Mouse (Mus musculus): Measurements from ENCODE around the gene Celf2. TPM values are rescaled to one million over a fixed set of nuclear protein-coding genes. Genes with fewer than 3 reads are reported as not detected.

Gene Celf2
- polyA plus RNA-seq, 1 experiment = 35.9 TPM

DNA sequence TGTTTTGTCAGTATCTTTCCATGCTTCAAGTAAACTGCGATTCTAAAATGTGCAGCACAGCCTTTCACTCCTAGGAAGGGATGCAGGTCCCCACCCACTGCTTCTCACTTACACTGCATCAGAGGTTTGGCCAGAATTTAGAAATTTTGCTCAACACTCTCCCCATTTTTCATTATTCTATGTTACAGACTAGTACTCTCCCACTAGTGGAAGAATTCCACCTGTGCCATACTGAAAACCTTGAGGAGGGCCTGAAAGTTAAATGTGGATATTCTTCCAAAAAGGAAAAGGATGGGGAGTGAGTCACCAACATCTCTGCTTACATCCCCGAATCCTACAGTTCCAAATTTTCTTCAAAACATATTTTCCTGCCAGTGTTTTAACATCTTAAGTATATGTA, 276.0 kb downstream of the Celf2 start:
- H3K4me3 ChIP-seq (replicated peaks; ENCODE audit: control insufficient read depth, low read depth, low read length) = no peak overlapping the region
- H3K27ac ChIP-seq (ENCODE audit: control insufficient read depth, insufficient read depth, low read depth, low read length, poor library complexity) = no peak overlapping the region
- no peaks in the 10 kb centered on the region for H3K4me1 ChIP-seq (ENCODE audit: control insufficient read depth, insufficient read depth, low read length)
- no peak for TF ChIP-seq POLR2A (IDR thresholded peaks at IDR 0.05; ENCODE audit: borderline replicate concordance, control insufficient read depth, low read depth, low read length)
- 63% methylated on average over 2 of the region's 2 CpGs for WGBS

GRCm38 (mm10) chr2:7226785-7227184, 282.6 kb downstream of the Celf2 start:
- Histone ChIP-seq H3K27ac (ENCODE audit: control insufficient read depth, insufficient read depth, low read depth, low read length, poor library complexity) (no peak overlapping the region), H3K4me1 (ENCODE audit: control insufficient read depth, insufficient read depth, low read length) (no peaks in the 10 kb centered on the region), H3K4me3 (replicated peaks; ENCODE audit: control insufficient read depth, low read depth, low read length) (no peak overlapping the region)
- 74% methylated on average over 7 of the region's 7 CpGs for WGBS
- no peak for TF ChIP-seq CTCF (IDR thresholded peaks at IDR 0.05; ENCODE audit: control insufficient read depth, insufficient read depth, low read length)
- no peak for TF ChIP-seq POLR2A (IDR thresholded peaks at IDR 0.05; ENCODE audit: borderline replicate concordance, control insufficient read depth, low read depth, low read length)

GRCm38 (mm10) chr2:7224346-7225071, 284.9 kb downstream of the Celf2 start:
- no peak overlapping the region for H3K4me3 ChIP-seq (replicated peaks; ENCODE audit: control insufficient read depth, low read depth, low read length)
- H3K4me1 ChIP-seq (ENCODE audit: control insufficient read depth, insufficient read depth, low read length) = no peaks in the 10 kb centered on the region
- H3K27ac ChIP-seq (ENCODE audit: control insufficient read depth, insufficient read depth, low read depth, low read length, poor library complexity) = no peak overlapping the region
- WGBS = 81% methylated on average over 3 of the region's 3 CpGs
- TF ChIP-seq CTCF (IDR thresholded peaks at IDR 0.05; ENCODE audit: control insufficient read depth, insufficient read depth, low read length) = no peak
- TF ChIP-seq POLR2A (IDR thresholded peaks at IDR 0.05; ENCODE audit: borderline replicate concordance, control insufficient read depth, low read depth, low read length) = no peak

GRCm38 (mm10) chr2:7223538-7223937, 285.8 kb downstream of the Celf2 start:
- Histone ChIP-seq H3K27ac (ENCODE audit: control insufficient read depth, insufficient read depth, low read depth, low read length, poor library complexity) (no peak overlapping the region), H3K4me3 (replicated peaks; ENCODE audit: control insufficient read depth, low read depth, low read length) (no peak overlapping the region), H3K4me1 (ENCODE audit: control insufficient read depth, insufficient read depth, low read length) (no peaks in the 10 kb centered on the region)
- WGBS = 35% methylated on average over 2 of the region's 2 CpGs
- TF ChIP-seq CTCF (IDR thresholded peaks at IDR 0.05; ENCODE audit: control insufficient read depth, insufficient read depth, low read length) = no peak
- TF ChIP-seq POLR2A (IDR thresholded peaks at IDR 0.05; ENCODE audit: borderline replicate concordance, control insufficient read depth, low read depth, low read length) = no peak

GRCm38 (mm10) chr2:7222886-7223285, 286.5 kb downstream of the Celf2 start:
- no peaks in the 10 kb centered on the region for H3K4me1 ChIP-seq (ENCODE audit: control insufficient read depth, insufficient read depth, low read length)
- no peak overlapping the region for H3K4me3 ChIP-seq (replicated peaks; ENCODE audit: control insufficient read depth, low read depth, low read length)
- H3K27ac ChIP-seq (ENCODE audit: control insufficient read depth, insufficient read depth, low read depth, low read length, poor library complexity) = no peak overlapping the region
- no peak for TF ChIP-seq CTCF (IDR thresholded peaks at IDR 0.05; ENCODE audit: control insufficient read depth, insufficient read depth, low read length)
- TF ChIP-seq POLR2A (IDR thresholded peaks at IDR 0.05; ENCODE audit: borderline replicate concordance, control insufficient read depth, low read depth, low read length) = no peak
- WGBS = 80% methylated on average over 6 of the region's 6 CpGs

DNA sequence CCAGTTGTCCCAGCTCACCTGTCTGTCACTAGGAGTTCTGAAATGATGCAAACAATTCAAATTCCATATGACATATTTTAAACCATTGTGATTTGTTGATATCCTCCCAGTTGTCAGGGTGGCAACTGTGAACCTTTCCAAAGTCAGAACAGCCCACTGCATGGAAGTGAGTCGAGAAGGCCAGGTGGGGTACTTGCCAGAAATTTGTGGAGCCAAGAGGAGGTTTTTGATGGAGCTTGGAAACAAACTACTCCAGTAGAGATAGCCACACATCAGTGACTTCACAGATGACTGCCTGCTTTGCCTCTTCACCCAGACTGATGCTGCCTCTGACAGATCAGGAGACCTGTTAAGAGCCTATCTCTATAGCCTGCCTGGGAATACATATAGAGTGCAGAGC, 287.5 kb downstream of the Celf2 start:
- no peak overlapping the region for H3K27ac ChIP-seq (ENCODE audit: control insufficient read depth, insufficient read depth, low read depth, low read length, poor library complexity)
- no peaks in the 10 kb centered on the region for H3K4me1 ChIP-seq (ENCODE audit: control insufficient read depth, insufficient read depth, low read length)
- TF ChIP-seq CTCF (IDR thresholded peaks at IDR 0.05; ENCODE audit: control insufficient read depth, insufficient read depth, low read length) (no peak), POLR2A (IDR thresholded peaks at IDR 0.05; ENCODE audit: borderline replicate concordance, control insufficient read depth, low read depth, low read length) (no peak)
- WGBS = 68% methylated on average over 1 of the region's 1 CpGs
- H3K4me3 ChIP-seq (replicated peaks; ENCODE audit: control insufficient read depth, low read depth, low read length) = no peak overlapping the region

GRCm38 (mm10) chr2:7218101-7218500, 291.3 kb downstream of the Celf2 start:
- no peak for TF ChIP-seq CTCF (IDR thresholded peaks at IDR 0.05; ENCODE audit: control insufficient read depth, insufficient read depth, low read length)
- TF ChIP-seq POLR2A (IDR thresholded peaks at IDR 0.05; ENCODE audit: borderline replicate concordance, control insufficient read depth, low read depth, low read length) = no peak
- H3K4me3 ChIP-seq (replicated peaks; ENCODE audit: control insufficient read depth, low read depth, low read length) = no peak overlapping the region
- H3K4me1 ChIP-seq (ENCODE audit: control insufficient read depth, insufficient read depth, low read length) = no peaks in the 10 kb centered on the region
- 57% methylated on average over 2 of the region's 2 CpGs for WGBS
- H3K27ac ChIP-seq (ENCODE audit: control insufficient read depth, insufficient read depth, low read depth, low read length, poor library complexity) = no peak overlapping the region

- no peaks in the 10 kb centered on the region for H3K4me1 ChIP-seq (ENCODE audit: control insufficient read depth, insufficient read depth, low read length)
- no peak overlapping the region for H3K4me3 ChIP-seq (replicated peaks; ENCODE audit: control insufficient read depth, low read depth, low read length)
- TF ChIP-seq CTCF (IDR thresholded peaks at IDR 0.05; ENCODE audit: control insufficient read depth, insufficient read depth, low read length) = no peak
- TF ChIP-seq POLR2A (IDR thresholded peaks at IDR 0.05; ENCODE audit: borderline replicate concordance, control insufficient read depth, low read depth, low read length) = no peak
- no peak overlapping the region for H3K27ac ChIP-seq (ENCODE audit: control insufficient read depth, insufficient read depth, low read depth, low read length, poor library complexity)
- WGBS = 79% methylated on average over 15 of the region's 15 CpGs
These were observed 301.5 kb downstream of the Celf2 start for GRCm38 (mm10) chr2:7207691-7208504.
